Mouse (Mus musculus): ENCODE measurements around the gene Cemip. TPM values are rescaled to one million over a fixed set of nuclear protein-coding genes. Genes with fewer than 3 reads are reported as not detected.
A peak's percentile ranks its signal among the peaks of the same experiment; 100 is the strongest.

Cemip gene
- total and polyA plus RNA-seq, 2 experiments from 2014 or later: 0.34 to 4.4 TPM

DNA sequence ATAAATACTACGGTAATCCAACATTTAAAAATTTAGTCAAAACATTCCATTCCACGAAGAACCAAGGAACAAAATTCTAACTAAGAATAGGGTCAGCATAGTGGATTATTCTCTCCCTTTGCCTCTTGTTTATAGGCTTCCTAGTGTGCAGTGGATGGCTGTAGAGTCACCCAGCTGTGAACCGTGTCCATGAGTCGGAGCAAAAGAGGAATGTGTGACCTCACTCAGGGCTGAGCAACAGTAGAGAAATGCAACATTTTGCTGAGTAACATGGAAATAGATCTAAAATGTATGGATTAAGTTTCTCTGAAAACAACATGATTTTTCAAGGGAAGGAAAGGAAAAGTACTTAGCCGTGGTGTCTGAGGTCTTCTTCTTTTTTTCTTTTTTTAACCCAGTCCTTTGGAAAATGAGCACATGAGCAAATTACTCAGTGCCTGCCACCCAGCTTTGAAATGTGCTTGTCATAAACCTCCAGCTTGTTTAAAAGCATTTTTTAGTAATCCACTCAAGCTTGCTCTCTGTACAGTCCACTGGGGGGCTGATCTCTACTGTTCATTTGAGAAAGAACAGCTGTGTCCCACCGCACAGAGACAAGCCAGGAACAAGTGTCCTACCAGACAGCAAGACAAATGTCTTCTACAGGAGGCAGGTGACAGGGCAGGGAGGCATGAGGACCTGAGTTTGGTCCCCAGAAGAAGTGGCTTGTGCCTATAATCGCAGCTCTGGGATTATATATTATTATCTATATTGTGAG, 8.9 kb downstream of the Cemip start:
- 82% methylated on average over 7 of the region's 7 CpGs for WGBS
- ATAC-seq: no peak
- Histone ChIP-seq H3K4me1 (ENCODE audit: insufficient read depth) (no peaks in the 10 kb centered on the region), H3K27ac (ENCODE audit: low read depth, low read length) (no peak overlapping the region), H3K4me2 (ENCODE audit: low read depth) (no peak overlapping the region), H3K9me3 (ENCODE audit: low read length) (no peaks in the 10 kb centered on the region), H3K4me3 (ENCODE audit: low read depth, low read length) (no peak overlapping the region), H3K36me3 (ENCODE audit: insufficient read depth) (no peaks in the 10 kb centered on the region), H3K27me3 (ENCODE audit: insufficient read depth, low read length) (no peaks in the 10 kb centered on the region), H3K9ac (no peak overlapping the region)
- DNase-seq: no peak
- TF ChIP-seq CTCF (IDR thresholded peaks at IDR 0.05; ENCODE audit: low read depth): no peak

DNA sequence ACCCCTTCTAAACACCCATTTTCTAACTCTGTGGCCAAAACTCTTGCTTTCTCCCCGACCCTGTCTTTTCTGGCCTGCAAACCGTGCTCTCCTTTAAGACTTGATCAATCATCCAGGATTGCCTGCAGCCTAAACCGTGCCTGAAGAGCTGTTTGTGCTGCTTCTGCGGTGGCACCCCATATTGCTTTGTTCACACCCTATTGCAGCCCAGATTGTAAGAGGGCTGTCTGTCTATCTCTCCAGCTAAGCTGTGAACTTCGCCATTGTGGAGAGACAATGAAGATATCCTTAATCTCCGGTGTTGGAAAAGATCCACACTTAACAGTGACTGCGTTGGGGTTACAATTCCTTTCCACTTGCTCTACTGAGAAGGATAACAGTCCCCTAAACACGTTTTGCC, 12.0 kb downstream of the Cemip start:
- Histone ChIP-seq H3K4me1 (ENCODE audit: insufficient read depth) (no peaks in the 10 kb centered on the region), H3K9ac (no peak overlapping the region), H3K27me3 (ENCODE audit: insufficient read depth, low read length) (no peaks in the 10 kb centered on the region), H3K27ac (ENCODE audit: low read depth, low read length) (no peak overlapping the region), H3K4me3 (ENCODE audit: low read depth, low read length) (no peak overlapping the region), H3K4me2 (ENCODE audit: low read depth) (no peak overlapping the region), H3K9me3 (ENCODE audit: low read length) (no peaks in the 10 kb centered on the region), H3K36me3 (ENCODE audit: insufficient read depth) (no peaks in the 10 kb centered on the region)
- ATAC-seq (peak; percentile 32; the same call in 1 of the 2 replicates), DNase-seq (peak; percentile 30)
- 47% methylated on average over 8 of the region's 8 CpGs for WGBS
- TF ChIP-seq CTCF (IDR thresholded peaks at IDR 0.05; ENCODE audit: low read depth): no peak

DNA sequence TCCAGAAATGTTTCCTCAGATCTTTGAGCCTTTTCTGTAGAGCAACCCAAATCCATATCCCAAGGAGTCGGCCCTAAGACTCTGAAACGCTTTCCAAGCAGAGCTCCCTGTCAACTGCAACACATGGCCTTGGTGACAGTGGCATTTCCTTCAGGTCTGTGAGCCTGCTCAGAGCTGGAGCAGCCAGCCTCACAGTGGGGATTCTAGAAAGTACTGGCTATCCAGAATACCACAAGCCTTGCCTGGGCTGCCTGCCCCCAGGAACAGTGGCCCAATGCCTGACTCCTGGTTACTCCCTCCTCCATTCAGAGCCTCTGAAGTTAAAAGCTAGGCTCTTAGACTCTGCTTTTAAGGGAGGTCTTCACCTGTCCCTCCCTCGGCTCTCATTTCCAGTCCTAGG, 12.4 kb downstream of the Cemip start:
- H3K27me3 ChIP-seq (ENCODE audit: insufficient read depth, low read length): no peaks in the 10 kb centered on the region
- H3K4me3 ChIP-seq (ENCODE audit: low read depth, low read length): no peak overlapping the region
- no peaks in the 10 kb centered on the region for H3K4me1 ChIP-seq (ENCODE audit: insufficient read depth)
- no peaks in the 10 kb centered on the region for H3K9me3 ChIP-seq (ENCODE audit: low read length)
- no peak overlapping the region for H3K9ac ChIP-seq
- DNase-seq (no peak), ATAC-seq (0 out of 2 replicates have a peak, but pooled peaks have one; percentile 10)
- TF ChIP-seq CTCF (IDR thresholded peaks at IDR 0.05; ENCODE audit: low read depth): no peak
- H3K27ac ChIP-seq (ENCODE audit: low read depth, low read length): no peak overlapping the region
- no peaks in the 10 kb centered on the region for H3K36me3 ChIP-seq (ENCODE audit: insufficient read depth)
- 88% methylated on average over 3 of the region's 3 CpGs for WGBS
- no peak overlapping the region for H3K4me2 ChIP-seq (ENCODE audit: low read depth)

DNA sequence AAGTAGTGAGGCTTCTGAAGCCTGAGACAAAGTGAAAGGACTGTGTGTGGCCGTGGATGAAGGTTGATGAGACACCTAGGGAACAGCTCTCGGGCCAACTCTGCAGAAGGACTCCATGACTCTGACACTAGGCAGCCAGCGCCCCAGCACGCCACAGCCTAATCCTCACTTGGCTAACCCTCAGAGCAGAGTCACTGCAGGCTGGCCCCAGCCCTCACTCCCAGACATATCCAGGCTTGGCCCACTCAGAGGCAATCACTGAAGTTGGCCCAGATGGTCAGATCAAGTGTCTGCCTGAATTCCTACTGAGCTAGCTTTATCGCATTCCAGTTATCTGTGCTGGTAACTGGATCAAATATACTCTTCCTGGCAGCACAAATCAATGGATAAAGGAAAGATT, 17.4 kb downstream of the Cemip start:
- Histone ChIP-seq H3K9me3 (ENCODE audit: low read length) (no peaks in the 10 kb centered on the region), H3K4me2 (ENCODE audit: low read depth) (no peak overlapping the region), H3K36me3 (ENCODE audit: insufficient read depth) (no peaks in the 10 kb centered on the region), H3K9ac (no peak overlapping the region), H3K4me3 (ENCODE audit: low read depth, low read length) (no peak overlapping the region), H3K27me3 (ENCODE audit: insufficient read depth, low read length) (no peaks in the 10 kb centered on the region), H3K4me1 (ENCODE audit: insufficient read depth) (no peaks in the 10 kb centered on the region), H3K27ac (ENCODE audit: low read depth, low read length) (no peak overlapping the region)
- ATAC-seq: no peak
- DNase-seq: no peak
- WGBS: 71% methylated on average over 5 of the region's 5 CpGs
- TF ChIP-seq CTCF (IDR thresholded peaks at IDR 0.05; ENCODE audit: low read depth): no peak

DNA sequence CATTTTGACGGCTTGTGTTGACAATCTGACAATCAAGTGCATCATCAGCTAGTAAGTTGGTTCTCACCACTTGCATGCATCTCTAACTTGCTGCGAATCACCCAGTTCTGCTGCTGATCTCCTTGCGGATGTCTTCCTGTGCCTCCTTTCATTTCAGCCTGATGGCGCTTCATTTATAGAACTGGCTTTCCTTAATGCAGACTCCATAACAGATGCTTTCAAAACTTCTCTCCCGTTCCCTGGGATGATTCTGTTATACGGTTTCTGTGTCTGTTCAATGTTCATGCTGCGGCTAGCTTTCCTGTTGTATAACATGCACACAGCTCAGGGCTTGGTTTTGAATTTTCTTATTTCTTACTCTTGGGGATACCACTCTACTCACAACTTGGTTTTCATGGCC, 26.5 kb downstream of the Cemip start:
- no peak for DNase-seq
- Histone ChIP-seq H3K36me3 (ENCODE audit: insufficient read depth) (no peaks in the 10 kb centered on the region), H3K4me3 (ENCODE audit: low read depth, low read length) (no peak overlapping the region), H3K9ac (no peak overlapping the region), H3K9me3 (ENCODE audit: low read length) (no peaks in the 10 kb centered on the region), H3K4me1 (ENCODE audit: insufficient read depth) (no peaks in the 10 kb centered on the region), H3K4me2 (ENCODE audit: low read depth) (no peak overlapping the region), H3K27me3 (ENCODE audit: insufficient read depth, low read length) (no peaks in the 10 kb centered on the region), H3K27ac (ENCODE audit: low read depth, low read length) (no peak overlapping the region)
- no peak for TF ChIP-seq CTCF (IDR thresholded peaks at IDR 0.05; ENCODE audit: low read depth)
- 86% methylated on average over 7 of the region's 7 CpGs for WGBS
- no peak for ATAC-seq

DNA sequence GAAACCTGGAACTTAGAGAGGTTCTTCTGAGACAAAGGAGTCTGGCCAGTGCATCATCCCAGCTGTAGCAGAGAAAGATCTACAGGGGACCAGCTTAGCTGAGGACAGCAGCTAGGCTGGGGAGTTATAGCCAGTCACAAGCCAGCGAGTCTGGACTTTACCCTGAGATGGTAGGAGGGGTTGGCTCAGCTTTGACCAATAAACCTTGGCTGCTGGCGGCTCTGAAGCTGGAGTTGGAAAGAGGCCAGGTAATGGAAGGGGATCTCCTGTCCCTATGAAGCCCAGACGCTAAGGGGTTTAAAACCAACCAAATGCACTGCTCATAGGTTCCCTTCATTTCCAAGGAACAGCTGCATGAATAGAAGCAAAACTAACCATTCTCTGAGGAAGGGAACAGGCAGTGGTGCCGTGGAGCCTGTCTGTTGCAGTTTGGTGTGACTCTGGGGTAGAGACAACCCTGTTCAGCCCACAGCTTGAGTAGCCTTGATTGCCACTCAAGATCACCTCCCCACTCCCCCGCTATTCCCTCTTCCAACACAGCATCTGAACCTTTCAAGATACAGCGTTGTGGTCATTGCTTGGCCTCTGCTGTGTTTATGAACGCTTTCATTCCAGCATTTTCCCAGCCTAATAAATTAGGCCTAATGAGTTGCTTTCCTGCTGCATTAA, 30.2 kb downstream of the Cemip start:
- whole genome bisulfite sequencing: 66% methylated on average over 7 of the region's 7 CpGs
- ATAC-seq (no peak), DNase-seq (no peak)
- Histone ChIP-seq H3K9me3 (ENCODE audit: low read length) (no peaks in the 10 kb centered on the region), H3K9ac (no peak overlapping the region), H3K27me3 (ENCODE audit: insufficient read depth, low read length) (no peaks in the 10 kb centered on the region; the same call in 1 of the 2 replicates), H3K36me3 (ENCODE audit: insufficient read depth) (no peaks in the 10 kb centered on the region), H3K4me2 (ENCODE audit: low read depth) (no peak overlapping the region), H3K27ac (ENCODE audit: low read depth, low read length) (no peak overlapping the region), H3K4me3 (ENCODE audit: low read depth, low read length) (no peak overlapping the region), H3K4me1 (ENCODE audit: insufficient read depth) (no peaks in the 10 kb centered on the region)
- no peak for TF ChIP-seq CTCF (IDR thresholded peaks at IDR 0.05; ENCODE audit: low read depth)

DNA sequence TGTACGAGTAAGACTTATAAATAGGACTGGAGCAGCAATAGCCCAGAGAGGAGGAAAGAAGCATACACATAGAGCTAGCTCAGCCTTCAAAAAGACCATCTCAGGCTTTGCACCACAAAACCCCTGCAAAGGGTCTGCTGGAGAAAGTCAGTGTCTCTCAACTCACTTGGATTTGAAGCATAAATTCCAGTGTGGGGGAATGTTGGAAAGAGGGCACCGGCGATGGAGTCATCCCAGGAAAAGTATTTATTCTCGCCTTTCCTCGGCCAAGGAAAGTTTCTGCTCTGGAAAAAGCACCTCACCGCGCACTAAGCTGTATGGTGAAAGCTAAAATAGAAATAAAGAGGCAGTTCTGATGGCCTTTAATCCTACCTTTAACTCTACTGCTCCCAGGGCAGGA, 32.4 kb downstream of the Cemip start:
- no peak for TF ChIP-seq CTCF (IDR thresholded peaks at IDR 0.05; ENCODE audit: low read depth)
- no peaks in the 10 kb centered on the region for H3K9me3 ChIP-seq (ENCODE audit: low read length)
- no peaks in the 10 kb centered on the region; the same call in 1 of the 2 replicates for H3K27me3 ChIP-seq (ENCODE audit: insufficient read depth, low read length)
- H3K4me1 ChIP-seq (ENCODE audit: insufficient read depth): no peaks in the 10 kb centered on the region
- no peak overlapping the region for H3K27ac ChIP-seq (ENCODE audit: low read depth, low read length)
- no peak overlapping the region for H3K4me3 ChIP-seq (ENCODE audit: low read depth, low read length)
- no peak overlapping the region for H3K9ac ChIP-seq
- no peak overlapping the region for H3K4me2 ChIP-seq (ENCODE audit: low read depth)
- H3K36me3 ChIP-seq (ENCODE audit: insufficient read depth): no peaks in the 10 kb centered on the region
- 91% methylated on average over 7 of the region's 7 CpGs for WGBS
- ATAC-seq (no peak), DNase-seq (no peak)

All from forebrain, postnatal 0 days (tissue).